Mouse (Mus musculus): ENCODE measurements at regions not wholly inside any gene's neighbourhood (a gene's known extent, or its start where the extent isn't known, plus 50 kb on each side); places are given as distances from the start of the nearest gene placed in this dataset.

DNA sequence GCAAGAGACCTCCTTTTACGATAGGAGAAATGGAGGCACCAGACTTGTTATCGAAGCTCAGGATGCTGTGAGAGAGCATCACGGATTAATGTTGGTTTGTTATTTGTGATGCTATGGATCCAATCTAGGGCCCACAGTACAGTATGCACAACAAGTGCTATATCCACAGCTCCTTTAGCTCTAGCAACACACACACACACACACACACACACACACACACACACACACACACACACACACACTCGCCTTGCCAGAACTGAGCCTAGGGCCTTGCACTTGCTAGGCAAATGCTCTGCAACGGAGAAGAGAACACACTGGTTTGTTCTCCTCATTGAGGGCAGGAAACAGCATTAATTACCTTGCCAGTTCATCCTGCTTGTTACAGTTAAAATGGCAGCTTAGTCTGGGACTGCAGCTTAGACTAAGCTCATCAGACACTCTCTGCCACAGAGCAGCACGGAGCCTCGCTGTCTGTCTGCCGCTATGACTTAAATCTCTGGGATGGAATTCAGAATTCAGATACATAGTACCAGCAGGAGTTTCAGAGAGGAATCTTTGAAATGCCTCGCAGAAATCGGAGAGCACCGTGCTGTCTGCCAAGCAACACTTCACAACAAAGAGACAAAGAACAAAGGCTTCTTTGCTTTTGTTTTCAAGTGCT, 285.0 kb downstream of the Rngtt start:
- no peak for DNase-seq (ENCODE audit: low spot score)

DNA sequence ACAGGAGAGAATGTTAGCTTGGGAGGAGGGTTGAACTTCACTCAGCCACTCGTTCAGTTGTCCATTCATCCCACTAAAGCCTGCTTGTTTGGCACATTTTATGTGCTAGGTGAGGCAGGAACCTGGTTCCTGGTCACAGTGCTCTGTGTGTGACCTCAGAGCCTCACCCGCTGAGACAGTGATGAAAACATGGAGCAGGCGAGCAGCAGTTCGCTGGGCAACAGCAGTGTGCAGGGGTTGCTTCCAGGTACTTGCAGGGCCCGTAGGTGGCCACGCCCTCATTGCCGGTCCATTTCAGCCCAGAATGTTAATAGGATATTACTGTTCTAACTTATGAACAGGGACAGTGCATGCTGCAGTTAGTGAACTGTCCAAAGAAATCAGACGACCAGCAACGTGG, 285.7 kb downstream of the Rngtt start:
- DNase-seq (ENCODE audit: low spot score) = no peak

DNA sequence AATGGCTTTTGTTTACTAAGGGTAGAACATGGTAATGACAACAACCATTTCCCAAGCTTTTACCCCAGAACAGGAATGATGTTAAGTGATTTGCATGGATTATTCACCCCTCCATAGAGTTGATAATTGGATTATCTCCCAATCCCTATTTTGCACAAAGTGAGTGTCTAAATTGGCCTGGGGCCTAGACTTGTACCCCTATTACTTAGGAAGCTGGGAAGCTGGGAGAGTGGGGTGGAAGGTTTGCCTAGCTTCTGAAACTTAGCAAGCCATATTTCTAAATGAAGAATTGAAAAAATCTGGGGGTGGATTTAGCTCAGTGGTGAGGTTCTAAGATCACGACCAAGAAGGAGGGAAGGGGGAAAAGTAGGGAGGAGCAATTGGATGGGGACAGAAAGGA, 289.9 kb downstream of the Rngtt start:
- no peak for DNase-seq (ENCODE audit: low spot score)

DNA sequence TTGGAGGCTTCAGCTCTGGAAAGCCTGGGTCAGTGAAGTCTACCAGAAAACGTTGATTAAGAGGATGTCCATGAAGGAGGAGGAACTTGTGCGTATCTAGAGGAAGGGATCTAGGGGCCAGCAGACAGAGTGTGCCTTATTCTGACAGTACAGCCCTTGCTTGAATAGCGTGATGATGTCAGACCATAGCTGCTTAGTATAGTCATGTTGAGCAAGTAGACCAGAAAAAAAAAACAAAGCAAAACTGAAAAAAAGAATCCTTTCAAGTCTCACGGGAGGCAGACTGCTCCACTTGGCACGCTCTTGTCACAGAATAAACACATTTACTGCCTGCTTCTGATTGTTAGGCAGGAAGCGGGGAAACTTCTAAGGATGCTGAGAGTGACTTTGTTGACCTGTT, 290.7 kb downstream of the Rngtt start:
- DNase-seq (ENCODE audit: low spot score) = no peak

DNA sequence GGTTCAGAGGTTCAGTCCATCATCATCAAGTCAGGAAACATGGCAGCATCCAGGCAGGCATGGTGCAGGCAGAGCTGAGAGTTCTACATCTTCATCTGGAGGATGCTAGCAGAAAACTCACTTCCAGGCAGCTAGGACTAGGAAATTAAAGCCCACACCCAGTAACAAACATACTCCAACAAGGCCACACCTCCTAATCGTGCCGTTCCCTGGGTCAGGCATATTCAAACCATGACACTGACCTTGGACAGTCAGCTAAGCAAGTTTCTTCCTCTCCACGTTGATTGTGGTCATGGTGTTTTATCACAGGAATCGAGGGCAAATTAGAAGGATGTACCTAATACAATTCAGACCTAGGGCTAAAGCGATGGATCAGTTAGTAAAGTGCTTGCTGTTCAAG, 294.5 kb downstream of the Rngtt start:
- DNase-seq (ENCODE audit: low spot score) = no peak

DNA sequence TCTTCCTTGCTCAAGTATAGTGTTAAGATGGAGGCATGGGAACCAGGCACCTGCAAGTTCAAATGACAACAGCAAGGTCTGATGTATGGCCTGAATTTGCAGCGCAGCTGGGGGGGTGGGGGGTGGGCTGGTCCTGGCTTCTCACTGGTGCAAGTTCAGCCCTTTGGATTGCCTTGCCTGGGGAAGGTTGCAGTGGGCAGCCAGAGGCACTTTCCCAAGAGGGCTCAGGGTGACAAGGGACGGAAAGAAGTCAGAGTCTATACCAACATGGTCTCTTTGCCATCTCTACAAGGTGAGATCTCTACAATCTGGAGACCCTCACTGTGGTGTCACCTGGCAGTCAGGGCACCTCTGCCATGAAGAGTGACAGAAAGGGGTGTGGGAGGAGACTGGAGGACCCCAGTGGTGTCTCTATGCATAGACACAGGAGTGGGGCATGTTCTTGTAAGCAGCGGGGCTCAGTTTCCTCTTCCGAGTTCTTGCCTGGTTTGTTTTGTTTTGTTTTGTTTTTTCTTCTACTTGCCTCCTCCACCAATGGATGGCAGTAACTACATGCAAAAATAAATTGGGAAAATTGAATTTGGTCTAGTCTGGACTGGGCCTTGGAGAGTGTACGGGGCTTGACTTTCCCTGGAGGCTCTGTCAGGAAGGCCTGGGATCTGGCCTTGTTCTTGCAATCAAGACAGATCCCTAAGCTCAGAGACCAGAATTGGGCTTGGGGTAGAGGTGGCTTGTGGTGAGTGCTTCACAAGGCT, 284.4 kb upstream of the Cnr1 start:
- no peak for DNase-seq (ENCODE audit: low spot score)

DNA sequence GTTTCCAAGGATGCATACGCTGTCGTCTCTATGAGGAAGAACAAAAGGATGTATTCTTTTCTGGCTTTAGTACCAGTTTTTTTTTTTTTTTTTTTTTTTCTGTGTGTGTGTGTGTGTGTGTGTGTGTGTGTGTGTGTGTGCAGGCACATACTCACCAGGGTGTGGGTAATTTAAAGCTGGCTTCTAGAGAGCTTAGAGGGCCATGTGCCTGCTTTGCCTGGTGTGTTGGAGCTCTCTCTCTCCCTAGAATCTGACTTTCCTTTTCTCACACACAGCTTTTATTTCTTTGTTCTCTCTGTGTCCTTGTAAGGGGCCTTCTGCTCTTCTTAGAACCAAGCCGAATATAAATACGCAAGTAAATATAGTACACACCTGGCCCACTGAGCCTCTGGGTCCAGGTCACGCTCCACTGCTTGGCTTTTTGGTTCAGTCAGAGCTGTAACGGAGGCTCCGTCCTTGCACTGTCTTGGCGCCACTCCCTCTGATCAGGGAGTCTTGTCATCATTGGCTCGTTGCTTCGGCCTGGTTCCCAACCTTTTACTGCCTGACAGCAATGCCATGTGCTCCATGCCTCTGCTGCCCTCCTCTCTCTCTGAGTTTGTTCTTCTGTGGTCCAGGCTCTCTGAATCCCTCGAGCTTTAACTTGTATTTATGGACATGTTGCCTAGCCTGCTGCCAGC, 283.7 kb upstream of the Cnr1 start:
- no peak for DNase-seq (ENCODE audit: low spot score)

DNA sequence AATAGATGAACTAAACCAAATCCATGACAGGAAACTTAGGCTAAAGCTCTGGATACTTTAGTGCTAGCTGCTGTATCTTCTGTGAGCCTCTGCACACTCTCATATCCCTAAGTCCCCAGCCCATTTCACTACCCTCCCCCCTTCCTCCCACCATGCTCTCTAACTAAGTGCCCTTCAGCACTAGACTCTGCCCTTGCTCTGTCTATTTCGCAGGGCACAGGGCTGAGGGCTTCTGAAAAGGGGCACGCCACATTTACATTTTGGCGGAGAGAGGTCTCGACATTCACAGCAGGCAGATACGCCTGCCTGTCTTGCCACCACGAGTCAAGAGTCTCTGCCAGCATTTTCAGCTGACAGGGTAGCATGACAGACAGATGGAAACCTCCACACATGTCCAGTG, 282.5 kb upstream of the Cnr1 start:
- DNase-seq (ENCODE audit: low spot score) = no peak

DNA sequence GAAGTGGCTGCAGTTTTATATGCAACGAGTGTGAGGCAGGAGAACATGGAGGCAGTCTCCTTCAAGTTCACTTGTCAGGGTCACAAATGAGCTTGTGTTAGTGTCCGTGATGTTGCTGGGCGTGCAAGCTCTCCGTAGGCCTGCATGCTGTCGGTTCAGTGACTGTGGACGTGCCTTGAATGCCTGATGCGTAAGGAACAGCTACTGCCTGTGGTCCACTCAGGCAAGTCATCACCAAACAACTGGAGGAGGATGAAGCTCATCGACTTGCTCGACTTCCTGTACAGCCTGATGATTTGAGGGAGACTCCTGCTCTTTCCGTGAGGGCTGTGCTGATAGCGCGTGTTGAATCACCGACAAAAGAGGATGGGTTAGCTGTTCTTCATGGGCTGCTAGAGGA, 281.9 kb upstream of the Cnr1 start:
- no peak for DNase-seq (ENCODE audit: low spot score)

DNA sequence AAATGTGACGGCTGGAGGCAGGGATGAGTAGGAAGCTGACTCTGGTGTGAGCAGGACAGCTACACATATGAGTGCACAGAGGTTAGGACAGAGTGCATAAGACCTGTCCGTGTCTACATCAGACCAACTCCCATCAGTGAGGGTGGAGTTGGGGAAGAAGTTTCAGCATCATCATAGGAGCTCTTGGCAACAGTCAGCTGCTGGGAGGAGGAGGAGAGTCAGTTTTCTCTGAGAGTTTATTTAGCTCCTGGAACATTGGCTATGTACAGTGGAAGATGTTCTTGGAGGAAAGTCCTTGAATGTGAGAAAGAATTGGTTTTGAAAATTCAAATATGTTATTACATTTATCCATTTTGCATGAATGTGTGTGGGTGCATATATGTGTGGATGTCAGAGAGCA, 279.2 kb upstream of the Cnr1 start:
- DNase-seq (ENCODE audit: low spot score) = no peak

DNA sequence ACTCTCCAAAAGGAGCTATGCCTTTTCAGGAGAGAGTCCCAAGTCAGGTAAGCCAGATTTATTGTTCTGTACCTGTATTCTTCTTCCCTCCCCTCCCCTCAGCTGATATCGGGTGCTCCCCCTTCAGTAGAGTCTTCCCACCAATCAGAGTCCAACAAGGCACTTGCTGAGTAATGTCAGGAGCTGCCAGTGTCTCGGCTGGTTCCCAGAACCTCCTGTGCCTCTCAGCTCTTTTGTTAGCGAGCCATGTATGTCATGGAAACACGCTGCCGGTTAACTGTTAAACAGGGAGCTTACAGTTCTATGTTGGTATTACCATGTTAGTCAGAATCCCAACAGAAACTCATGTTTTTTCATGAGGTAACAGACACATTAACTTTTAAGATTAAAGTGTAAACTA, 273.1 kb upstream of the Cnr1 start:
- DNase-seq (ENCODE audit: low spot score) = no peak

DNA sequence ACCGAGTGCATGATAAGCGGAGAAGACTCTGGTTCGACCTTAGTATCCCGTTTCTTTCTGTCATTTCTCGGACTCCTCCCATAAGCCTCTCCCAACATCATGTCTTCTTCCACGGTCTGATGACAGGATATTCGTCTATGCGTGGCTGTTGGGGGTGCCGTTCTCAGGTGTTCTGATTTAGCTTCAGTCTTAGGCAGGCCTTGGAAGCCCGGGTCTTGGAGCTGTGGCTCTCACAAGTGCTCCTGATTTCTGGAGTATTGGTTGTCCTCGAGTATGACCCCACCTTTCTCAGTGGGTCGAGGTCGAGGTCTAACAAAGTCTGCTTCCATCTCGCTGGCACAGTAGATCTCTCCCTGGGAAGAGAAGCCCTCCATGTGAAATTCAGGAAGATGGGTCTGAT, 264.6 kb upstream of the Cnr1 start:
- DNase-seq (ENCODE audit: low spot score) = no peak

DNA sequence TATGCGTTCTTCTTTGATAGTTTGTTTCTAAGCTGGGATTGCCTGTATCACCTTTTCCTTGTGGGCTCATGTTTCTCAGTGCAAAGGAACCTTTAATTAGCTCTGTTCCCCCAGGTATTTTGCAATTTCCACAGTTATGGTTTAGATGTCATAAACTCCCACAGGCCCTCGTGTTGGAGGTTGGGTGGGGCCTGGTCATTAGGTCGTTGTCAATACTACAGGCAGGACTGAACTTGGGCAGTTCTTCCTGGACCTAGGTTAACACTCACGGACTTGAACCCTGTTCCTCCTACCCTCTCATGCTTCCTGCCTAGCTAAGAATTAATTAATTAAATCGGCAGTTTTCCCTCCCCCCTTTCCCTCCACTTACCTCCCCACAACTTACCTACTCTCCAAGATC, 263.8 kb upstream of the Cnr1 start:
- DNase-seq (ENCODE audit: low spot score) = no peak

DNA sequence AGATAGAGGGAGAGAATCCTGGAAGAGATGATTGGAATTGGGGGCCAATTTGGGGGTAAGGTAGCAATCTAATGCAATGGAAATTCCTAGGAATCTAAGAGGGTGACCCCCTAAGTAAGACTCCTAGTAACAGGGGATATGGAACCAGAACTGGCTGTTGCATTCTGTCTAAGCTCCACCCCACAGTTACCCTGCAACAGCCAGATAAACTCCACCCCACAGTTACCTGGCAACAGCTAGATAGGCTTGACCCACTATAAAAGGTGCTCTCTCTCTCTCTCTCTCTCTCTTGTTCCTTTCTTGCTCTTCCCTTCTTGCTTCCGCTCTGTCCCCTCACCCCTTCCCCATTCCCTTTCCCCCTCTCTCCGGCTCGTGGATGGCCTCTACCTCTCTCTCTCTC, 262.5 kb upstream of the Cnr1 start:
- DNase-seq (ENCODE audit: low spot score) = no peak

DNA sequence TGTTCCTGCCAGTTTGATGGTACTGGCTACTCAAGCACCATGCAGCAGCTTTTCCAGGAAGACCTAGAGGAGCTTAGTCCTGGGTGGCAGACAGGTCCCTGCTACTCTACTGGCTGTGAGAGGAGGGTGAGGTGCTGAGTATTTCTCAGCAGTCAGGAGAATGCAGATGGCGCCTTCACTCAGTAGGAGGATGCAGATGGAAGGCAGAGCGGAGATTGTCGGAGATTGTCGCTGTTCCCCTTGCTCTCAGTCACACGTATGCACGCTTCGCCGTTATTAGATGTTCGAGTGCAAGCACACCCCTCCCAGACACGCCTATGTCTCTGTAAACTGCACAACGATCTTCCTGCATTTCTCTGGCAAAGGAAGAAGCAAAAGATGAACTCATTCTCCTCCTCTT, 261.4 kb upstream of the Cnr1 start:
- no peak for DNase-seq (ENCODE audit: low spot score)

DNA sequence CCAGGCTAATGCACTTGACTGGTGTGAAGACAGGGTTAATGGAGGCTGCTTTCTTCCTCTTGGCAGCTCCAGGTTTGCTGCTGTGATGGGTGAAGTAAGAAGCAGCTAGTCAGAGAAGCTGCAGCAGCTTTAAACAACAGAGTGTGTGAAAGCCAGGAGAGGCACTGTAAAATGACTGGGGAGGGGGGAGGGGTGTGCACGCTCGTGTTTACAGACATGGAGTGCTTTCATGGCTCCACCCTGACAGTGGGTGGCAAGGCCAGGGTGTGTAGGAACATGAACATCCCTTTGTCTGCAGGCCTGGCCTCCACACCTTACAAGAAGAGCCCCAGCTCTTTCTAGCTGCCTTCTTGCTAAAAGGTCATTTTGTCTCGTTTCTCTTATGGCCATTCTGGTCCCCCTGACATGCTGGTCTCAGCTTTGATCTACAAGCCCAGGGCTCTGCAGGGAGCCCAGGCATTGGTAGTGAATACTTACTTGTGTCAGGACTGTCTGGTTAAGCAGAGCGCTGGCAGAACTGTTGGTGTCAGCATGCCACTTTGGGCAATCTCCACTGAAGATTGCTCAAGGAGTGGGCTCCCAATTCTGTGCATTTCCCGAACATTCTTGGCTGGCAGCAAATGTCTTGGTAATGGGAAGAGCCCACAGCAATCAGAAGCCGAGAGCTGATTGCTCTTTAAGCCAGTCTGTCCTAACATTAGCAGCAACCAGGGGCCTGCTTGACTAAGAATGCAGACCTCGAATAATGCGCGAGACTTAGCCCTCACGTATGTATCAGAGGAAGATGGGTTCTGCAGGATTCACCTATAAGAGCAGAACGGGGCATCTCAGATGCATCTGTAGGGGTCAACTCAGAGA, 260.5 kb upstream of the Cnr1 start:
- no peak for DNase-seq (ENCODE audit: low spot score)

DNA sequence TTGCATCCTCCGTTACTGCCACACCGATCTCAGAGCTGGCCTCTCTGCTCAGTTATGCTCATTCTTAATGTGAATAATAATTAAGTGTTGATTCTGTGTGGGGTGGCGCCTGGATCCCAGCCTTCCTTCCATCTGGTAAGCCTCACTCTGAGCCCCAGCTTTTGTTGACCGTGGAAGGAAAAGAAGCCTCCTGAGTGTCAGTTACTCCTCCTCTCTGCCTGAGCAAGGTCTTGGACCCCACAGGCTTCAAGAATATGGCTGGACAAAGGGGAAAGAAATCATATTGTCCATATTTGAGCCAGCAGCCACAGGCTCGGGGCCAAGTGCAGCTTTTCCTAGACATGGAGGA, 259.9 kb upstream of the Cnr1 start:
- DNase-seq (ENCODE audit: low spot score) = no peak

DNA sequence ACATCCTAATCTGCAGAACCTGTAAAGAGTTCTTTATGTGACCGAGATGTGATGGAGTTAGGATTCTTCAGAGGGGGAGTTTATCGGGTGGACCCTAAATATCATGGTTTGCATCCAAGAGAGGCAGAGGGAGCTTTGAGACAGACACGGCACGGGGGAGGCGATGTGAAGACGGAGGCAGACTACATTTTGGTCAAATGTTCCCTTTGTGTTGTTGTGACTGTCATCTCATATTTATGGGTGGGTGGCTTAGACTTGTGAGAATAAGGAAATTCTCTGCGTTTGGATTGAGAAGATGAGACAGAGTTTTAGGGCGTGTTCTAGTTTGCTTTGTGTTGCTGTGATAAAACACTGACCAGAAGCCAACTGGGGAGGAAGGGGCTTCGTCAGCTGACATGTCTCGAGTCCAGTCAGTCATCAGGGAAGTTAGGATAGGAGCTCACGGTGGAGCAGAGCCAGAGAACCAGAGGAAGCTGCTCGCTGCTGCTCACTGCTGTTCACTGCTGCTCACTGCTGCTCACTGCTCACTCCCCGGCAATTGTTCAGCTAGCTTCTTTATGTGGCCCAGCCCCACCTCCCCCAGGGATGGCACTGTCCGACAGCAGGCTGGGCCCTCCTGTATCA, 259.0 kb upstream of the Cnr1 start:
- DNase-seq (ENCODE audit: low spot score) = no peak

DNA sequence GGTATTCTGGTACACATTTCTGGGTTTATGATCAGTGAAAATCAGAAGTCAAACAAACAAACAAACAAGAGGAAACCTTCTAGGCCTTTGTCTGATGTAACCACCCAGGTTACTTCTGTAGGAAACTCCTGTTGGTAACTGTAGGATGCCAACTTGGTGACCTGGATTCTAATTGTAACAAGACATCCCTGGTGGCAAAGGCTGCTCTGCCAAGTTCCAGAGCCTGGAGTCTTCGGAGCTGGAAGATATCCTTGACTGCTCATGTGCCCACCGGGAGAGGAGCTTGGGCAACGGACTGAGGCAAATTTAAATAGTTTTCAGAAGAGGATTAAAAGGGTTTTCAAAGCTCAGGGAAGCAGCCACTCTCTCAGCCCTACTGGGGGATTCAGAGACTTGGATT, 256.0 kb upstream of the Cnr1 start:
- DNase-seq (ENCODE audit: low spot score) = no peak

DNA sequence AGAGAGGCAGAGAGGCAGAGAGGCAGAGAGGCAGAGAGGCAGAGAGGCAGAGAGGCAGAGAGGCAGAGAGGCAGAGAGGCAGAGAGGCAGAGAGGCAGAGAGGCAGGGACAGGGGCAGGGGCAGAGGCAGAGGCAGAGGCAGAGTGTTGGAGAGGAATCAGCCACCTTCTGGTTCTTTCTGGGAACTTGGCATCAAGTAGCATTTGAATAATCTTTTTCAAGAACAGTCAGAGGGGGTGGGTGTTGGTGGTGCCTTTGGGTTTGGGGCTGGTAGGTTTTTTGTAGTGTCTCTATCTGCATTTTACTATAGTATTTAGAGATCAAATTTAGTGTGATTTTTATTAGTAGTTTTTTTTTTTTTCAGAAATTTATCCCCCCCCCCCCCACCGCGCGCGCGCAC, 249.3 kb upstream of the Cnr1 start:
- DNase-seq (ENCODE audit: low spot score) = no peak

DNA sequence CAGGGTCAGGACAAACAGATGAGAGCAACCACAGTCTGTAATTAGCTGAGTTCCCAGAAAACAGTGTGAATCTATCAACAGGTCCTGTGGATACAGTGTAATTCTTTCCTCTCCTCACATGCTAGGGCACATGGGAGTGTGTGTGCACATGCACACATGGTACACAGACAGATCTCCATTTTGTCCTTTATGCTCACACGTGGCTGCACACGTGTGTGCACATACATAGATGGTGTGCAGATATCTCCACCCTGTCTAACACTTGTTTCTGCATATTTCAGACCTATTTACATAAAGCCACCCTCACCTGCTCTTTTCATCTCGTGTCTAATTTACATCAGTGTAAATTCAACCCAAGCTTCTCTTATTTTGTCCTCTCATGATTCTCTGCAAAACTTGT, 245.0 kb upstream of the Cnr1 start:
- DNase-seq (ENCODE audit: low spot score) = no peak

DNA sequence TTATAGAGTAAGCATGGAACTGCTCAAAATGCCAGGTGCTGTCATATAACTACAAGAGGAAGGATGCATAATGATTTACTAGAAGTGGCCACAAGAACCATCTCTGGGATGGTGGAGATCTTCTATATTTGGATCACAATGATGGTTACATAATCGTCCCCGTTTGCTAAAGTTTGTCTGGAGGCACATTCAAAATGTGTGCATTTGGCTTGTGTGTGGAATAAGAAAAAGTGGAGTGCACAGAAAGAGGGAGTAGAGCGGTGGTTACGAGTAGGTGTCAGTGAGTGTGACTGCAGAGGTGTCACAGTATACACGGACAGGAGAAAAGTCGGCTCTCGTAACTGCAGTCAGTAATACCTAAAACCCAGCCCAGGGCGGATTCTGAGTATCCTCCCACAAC, 238.3 kb upstream of the Cnr1 start:
- DNase-seq (ENCODE audit: low spot score) = no peak

All from heart, adult 8-10 months (tissue).